Mouse (Mus musculus) inflammation-experienced regulatory T-cells (primary cell): ENCODE data around the gene Cmpk2. TPM values are rescaled to one million over a fixed set of nuclear protein-coding genes. Genes with fewer than 3 reads are reported as not detected.

Experiments used
- polyA plus RNA-seq, 2 experiments: library from polyadenylated mRNA; unstranded; fragments of 100-300 nt; shearing (Covaris generic); gene quantifications; one replicate each; pipeline ENCODE4 v1.2.1; 2017

Cmpk2 gene
- polyA plus RNA-seq, result 10 to 100 TPM in 1 of 2 experiments, 1 to 10 TPM in 1; 9.9 to 20.2 TPM

GRCm38 (mm10) chr12:26469098-26470041 lies at the start of gene Cmpk2:
Cmpk2 (plus strand) TSS chr12:26469204.

DNA sequence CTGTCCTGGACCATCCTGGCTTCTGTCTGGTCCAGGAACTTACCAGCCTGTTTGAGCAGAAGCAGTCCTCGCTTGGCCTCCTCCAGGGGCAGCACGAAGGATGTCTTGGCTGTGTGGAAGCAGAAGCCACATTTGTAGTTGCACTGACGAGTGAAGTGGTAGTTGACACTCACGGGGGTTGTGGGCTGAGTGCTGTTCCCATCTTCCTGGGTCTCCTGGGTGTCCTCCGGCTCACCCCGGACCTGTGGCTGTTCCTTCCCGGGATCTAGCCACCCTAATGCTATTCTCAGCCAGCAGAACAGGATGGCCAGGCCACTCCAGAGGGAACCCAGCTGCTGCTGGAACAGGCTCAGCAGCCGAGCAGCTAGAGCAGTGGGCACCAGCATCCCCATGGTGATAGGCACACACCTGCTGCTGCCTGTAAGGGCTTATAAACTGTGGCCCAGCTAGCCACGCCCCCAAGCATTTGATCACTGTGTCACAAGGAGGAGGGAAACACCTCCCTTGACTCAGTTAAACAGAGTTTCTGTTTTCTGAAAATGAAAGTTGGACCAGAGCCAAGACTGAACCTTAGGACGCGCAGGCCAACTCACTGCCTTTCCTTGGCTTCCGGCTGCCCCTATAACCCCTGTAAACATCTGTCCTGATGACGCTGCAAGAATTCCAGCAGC lies 12.8 kb upstream of the Cmpk2 start, which contains the start of gene Rsad2:
TSS of gene Rsad2 (minus strand) at position 425 of the 671 bp plus-strand sequence.

Other genes starting within 250 kb of the Cmpk2 start
- gene Rnf144a, start 54.0 kb upstream of the Cmpk2 start, polyA plus RNA-seq, result 10 to 100 TPM; 10.6 to 52.8 TPM
- gene Rsad2, start 12.8 kb upstream of the Cmpk2 start, polyA plus RNA-seq, result 1 to 10 TPM; 2.8 to 6.2 TPM